Mouse (Mus musculus) ovary, postnatal 10 days (tissue): ENCODE results near the gene Hecw1.

Experiments
- DNase-seq: peaks from one replicate; pipeline ENCODE4 v3.0.0; 2022; ENCODE audit warnings: low spot score

Gene Hecw1

GRCm38 (mm10) chr13:14522906-14523269, at the start of gene Hecw1:
Gene Hecw1 (minus strand): TSS chr13:14523228.
- no peak for DNase-seq

- DNase-seq, result no peak
Measured at GRCm38 (mm10) chr13:14561336-14561735, 38.3 kb upstream of the Hecw1 start.

GRCm38 (mm10) chr13:14552628-14553027, 29.6 kb upstream of the Hecw1 start:
- no peak for DNase-seq

GRCm38 (mm10) chr13:14542860-14543259, 19.8 kb upstream of the Hecw1 start:
- DNase-seq, result no peak

GRCm38 (mm10) chr13:14522128-14522905, 711 bp downstream of the Hecw1 start:
- DNase-seq, result no peak

- DNase-seq, result no peak
Measured at GRCm38 (mm10) chr13:14521746-14522127, 1.3 kb downstream of the Hecw1 start.

GRCm38 (mm10) chr13:14519605-14520004, 3.4 kb downstream of the Hecw1 start:
- no peak for DNase-seq

GRCm38 (mm10) chr13:14517478-14517877, 5.5 kb downstream of the Hecw1 start:
- no peak for DNase-seq

GRCm38 (mm10) chr13:14515106-14515505, 7.9 kb downstream of the Hecw1 start:
- DNase-seq, result no peak

GRCm38 (mm10) chr13:14513934-14514333, 9.1 kb downstream of the Hecw1 start:
- DNase-seq, result no peak

- no peak for DNase-seq
Measured at GRCm38 (mm10) chr13:14506765-14507164, 16.3 kb downstream of the Hecw1 start.

GRCm38 (mm10) chr13:14500251-14500650, 22.8 kb downstream of the Hecw1 start:
- no peak for DNase-seq

GRCm38 (mm10) chr13:14498780-14499179, 24.2 kb downstream of the Hecw1 start:
- DNase-seq, result no peak

GRCm38 (mm10) chr13:14496954-14497353, 26.1 kb downstream of the Hecw1 start:
- DNase-seq, result no peak

GRCm38 (mm10) chr13:14487812-14488211, 35.2 kb downstream of the Hecw1 start:
- DNase-seq, result no peak

GRCm38 (mm10) chr13:14471121-14471520, 51.9 kb downstream of the Hecw1 start:
- no peak for DNase-seq

- DNase-seq, result no peak
Measured at GRCm38 (mm10) chr13:14467517-14467916, 55.5 kb downstream of the Hecw1 start.

- DNase-seq, result no peak
Measured at GRCm38 (mm10) chr13:14461036-14461435, 62.0 kb downstream of the Hecw1 start.

- DNase-seq, result no peak
Measured at GRCm38 (mm10) chr13:14457043-14457442, 66.0 kb downstream of the Hecw1 start.

GRCm38 (mm10) chr13:14439540-14439939, 83.5 kb downstream of the Hecw1 start:
- DNase-seq, result no peak

GRCm38 (mm10) chr13:14428845-14429553, 94.0 kb downstream of the Hecw1 start:
- DNase-seq, result no peak

- no peak for DNase-seq
Measured at GRCm38 (mm10) chr13:14424836-14425235, 98.2 kb downstream of the Hecw1 start.

GRCm38 (mm10) chr13:14413405-14413804, 109.6 kb downstream of the Hecw1 start:
- no peak for DNase-seq

- DNase-seq, result no peak
Measured at GRCm38 (mm10) chr13:14374470-14374869, 148.6 kb downstream of the Hecw1 start.
